Mouse (Mus musculus) neutrophil, adult 59 days (primary cell): ENCODE results near the gene Gfra4. TPM values are rescaled to one million over a fixed set of nuclear protein-coding genes. Genes with fewer than 3 reads are reported as not detected.

Source experiments
- total RNA-seq, 2 experiments: library from RNA; stranded (reverse); gene quantifications; 1 replicate in 1 of 2; 2 replicates in 1 of 2; pipeline ENCODE4 v1.2.4; 2023

Gene Gfra4
- not detected for total RNA-seq

DNA sequence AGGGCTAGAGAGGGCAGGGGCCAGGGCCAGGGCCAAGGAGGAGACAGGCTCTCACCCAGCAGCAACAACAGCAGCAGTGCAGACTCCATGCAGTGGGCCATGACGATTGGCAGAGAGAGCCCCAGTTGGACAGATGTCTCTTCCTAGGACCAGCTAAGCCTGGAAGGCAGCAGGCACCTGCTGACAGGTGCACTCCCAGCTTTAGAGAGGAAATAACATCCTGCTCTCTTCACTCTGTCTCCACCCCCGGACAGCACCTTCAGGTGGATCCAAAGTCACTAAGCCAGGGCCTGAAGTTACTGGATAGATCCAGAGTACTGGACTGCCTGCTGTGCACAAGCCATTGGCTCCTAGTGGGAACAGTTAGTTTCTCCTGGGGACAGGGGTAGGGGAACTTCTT lies at the start of gene Gfra4:
TSS of gene Gfra4 (minus strand) at position 101 of the 400 bp plus-strand sequence.

DNA sequence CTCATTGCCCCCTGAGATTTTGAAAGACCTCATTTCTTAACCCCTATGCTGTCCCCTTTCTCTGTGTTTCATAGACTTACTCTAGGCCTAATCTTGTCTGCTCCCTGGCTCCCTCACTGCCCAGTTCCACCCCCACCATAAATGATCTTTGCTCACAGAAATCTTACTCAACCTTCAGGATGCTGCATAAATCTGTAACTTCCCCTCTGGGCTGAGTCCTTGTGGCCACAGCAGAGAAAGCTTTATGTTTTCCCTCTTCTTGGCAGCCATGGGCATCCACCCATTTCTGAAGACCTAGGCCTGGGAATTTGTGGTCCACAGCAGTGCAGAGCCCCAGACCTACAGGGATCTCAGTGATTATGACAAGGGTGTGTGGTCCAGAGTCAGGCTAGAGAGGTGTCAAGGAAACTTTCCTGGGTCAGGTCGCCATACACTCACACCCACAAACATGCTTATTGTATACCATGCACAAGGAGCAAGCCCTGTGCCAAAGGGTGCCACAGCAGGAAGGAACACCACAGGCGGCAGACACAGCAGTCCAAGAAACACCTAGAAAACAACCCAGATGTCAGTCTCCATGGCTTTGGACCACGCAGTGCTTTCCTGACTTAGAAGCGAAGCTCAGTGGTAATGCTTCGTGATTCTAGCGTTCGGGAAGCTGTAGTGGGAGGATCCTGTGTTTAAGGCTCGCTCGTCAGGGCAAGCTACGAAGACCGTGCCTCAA lies 43.9 kb upstream of the Gfra4 start, which contains the start of gene Siglec1:
TSS of gene Siglec1 (minus strand) at position 99 of the 724 bp plus-strand sequence.

DNA sequence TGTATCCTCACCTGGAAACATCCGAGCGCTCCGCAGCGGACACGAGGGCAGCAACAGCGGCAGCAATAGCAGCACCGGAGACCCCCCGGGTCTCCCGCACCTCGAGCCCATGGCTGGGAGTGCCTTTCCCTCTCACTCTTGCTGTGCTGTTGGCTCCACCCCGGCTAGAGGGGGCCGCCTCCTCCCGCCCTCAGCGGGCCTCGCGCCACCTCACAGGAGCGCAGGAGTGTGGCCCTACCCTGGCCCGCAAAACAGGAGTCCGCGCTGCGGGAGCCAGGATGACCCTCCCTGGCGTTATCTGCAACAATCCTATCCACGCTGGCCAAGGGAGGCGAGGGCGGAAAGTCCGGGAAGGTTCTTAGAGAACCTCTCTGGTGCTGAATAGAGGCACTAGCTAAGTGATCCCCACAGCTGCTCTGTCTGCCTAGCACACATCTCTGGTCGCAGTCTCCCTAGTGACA lies 20.5 kb upstream of the Gfra4 start, which contains the start of gene Adam33:
TSS of gene Adam33 (minus strand) at position 411 of the 461 bp plus-strand sequence.

Other genes with a start within 250 kb of the Gfra4 start
- gene 4930402H24Rik, start 136.7 kb downstream of the Gfra4 start, total RNA-seq = 10 to 100 TPM; 16.3 to 18.3 TPM
- 10 to 100 TPM; 50.3 to 54.3 TPM for gene Atrn, start 136.6 kb downstream of the Gfra4 start, total RNA-seq
- gene Adam33, start 20.7 kb upstream of the Gfra4 start, total RNA-seq = 1 to 10 TPM in 1 of 2 experiments, under 1 TPM in 1; 0.53 to 4.3 TPM
- gene Siglec1, start 43.7 kb upstream of the Gfra4 start, total RNA-seq = 1 to 10 TPM; 2.4 to 2.5 TPM
- gene Hspa12b, start 84.2 kb upstream of the Gfra4 start, total RNA-seq = under 1 TPM; 0.13 to 0.31 TPM
- gene Gm11037, start 90.4 kb upstream of the Gfra4 start, total RNA-seq = not detected
- gene 1700037H04Rik, start 117.0 kb upstream of the Gfra4 start, total RNA-seq = 10 to 100 TPM; 41.2 to 45.6 TPM
- gene Cenpb, start 137.0 kb upstream of the Gfra4 start, total RNA-seq = 10 to 100 TPM; 23.5 to 26.9 TPM
- 10 to 100 TPM; 45.6 to 46.9 TPM for gene Cdc25b, start 143.9 kb upstream of the Gfra4 start, total RNA-seq
- 1 to 10 TPM; 2.2 TPM for gene Spef1, start 144.2 kb upstream of the Gfra4 start, total RNA-seq
- 10 to 100 TPM; 17.7 to 22.0 TPM for gene Ap5s1, start 164.0 kb upstream of the Gfra4 start, total RNA-seq
- 10 to 100 TPM in 1 of 2 experiments, 1 to 10 TPM in 1; 8.7 to 12.1 TPM for gene Mavs, start 191.0 kb upstream of the Gfra4 start, total RNA-seq
- 10 to 100 TPM; 43.1 to 46.7 TPM for gene Pank2, start 219.4 kb upstream of the Gfra4 start, total RNA-seq